Mouse (Mus musculus): ENCODE measurements around the gene Samd8. TPM values are rescaled to one million over a fixed set of nuclear protein-coding genes. Genes with fewer than 3 reads are reported as not detected.

The Samd8 gene
- total and polyA plus RNA-seq, 3 experiments = 5.4 to 9.5 (median 7.0) TPM

GRCm38 (mm10) chr14:21703255-21703654 is 47.1 kb upstream of the Samd8 start:
- DNase-seq (ENCODE audit: extremely low read depth) = no peak
- H3K27ac ChIP-seq (ENCODE audit: insufficient read depth, low read depth) = no peak overlapping the region
- in situ Hi-C loops (cut with MboI; ENCODE audit: low pct_ligation_motif_present, low pct_unique_long_range_greater_than_20kb, low sequenced_read_pairs) = no loop called here
- H3K4me1 ChIP-seq (ENCODE audit: control insufficient read depth in 1 of 2, insufficient read depth in 2 of 2) = peaks cover 2 to 9% of the 10 kb centered on the region in 2 experiments; a peak in 2 of 4 replicates
- H3K4me3 ChIP-seq (replicated peaks in 1 of 3; ENCODE audit: low read depth in 2 of 3, low read length in 2 of 3, poor library complexity in 1 of 3) = no peak overlapping the region
- no peaks in the 10 kb centered on the region for H3K9me3 ChIP-seq (replicated peaks; ENCODE audit: low read length)
- dilution Hi-C loops (cut with MboI; ENCODE audit: extremely low pct_ligation_motif_present, extremely low pct_unique_long_range_greater_than_20kb, low sequenced_read_pairs) = no loop called here
- TF ChIP-seq JUN (IDR thresholded peaks at IDR 0.05; ENCODE audit: insufficient read depth, low read depth, low read length) = no peak
- TF ChIP-seq TBP (conservative IDR thresholded peaks at IDR 0.05; ENCODE audit: low read depth, low read length) = no peak
- TF ChIP-seq JUND (conservative IDR thresholded peaks at IDR 0.05; ENCODE audit: low read depth, low read length) = no peak
- TF ChIP-seq SMC3 (IDR thresholded peaks at IDR 0.05; ENCODE audit: low read depth, low read length) = no peak
- no peak for TF ChIP-seq BHLHE40 (IDR thresholded peaks at IDR 0.05; ENCODE audit: low read depth, low read length)
- TF ChIP-seq PAX5 (IDR thresholded peaks at IDR 0.05; ENCODE audit: low read length) = no peak
- no peak for TF ChIP-seq POLR2AphosphoS2 (IDR thresholded peaks at IDR 0.05; ENCODE audit: low read depth, low read length)
- TF ChIP-seq ELF1 (IDR thresholded peaks at IDR 0.05; ENCODE audit: low read depth, low read length) = no peak
- no peak for TF ChIP-seq EP300 (IDR thresholded peaks at IDR 0.05; ENCODE audit: low read length)
- no peak for TF ChIP-seq TCF12 (IDR thresholded peaks at IDR 0.05; ENCODE audit: low read depth, low read length)
- TF ChIP-seq RCOR1 (conservative IDR thresholded peaks at IDR 0.05; ENCODE audit: low read depth, low read length) = no peak
- TF ChIP-seq USF2 (conservative IDR thresholded peaks at IDR 0.05; ENCODE audit: low read depth, low read length) = no peak
- TF ChIP-seq USF1 (IDR thresholded peaks at IDR 0.05; ENCODE audit: low read depth, low read length) = no peak
- H3K4me2 ChIP-seq (ENCODE audit: insufficient read depth, low read depth, poor library complexity, severe bottlenecking) = no peak overlapping the region
- no peak overlapping the region for H3K9ac ChIP-seq (ENCODE audit: insufficient read depth, low read depth)
- no peaks in the 10 kb centered on the region for H3K27me3 ChIP-seq (replicated peaks)
- H3K36me3 ChIP-seq (replicated peaks in 1 of 2; ENCODE audit: control insufficient read depth in 1 of 2, insufficient read depth in 1 of 2, low read length in 1 of 2) = no peaks in the 10 kb centered on the region
- H3K79me2 ChIP-seq (replicated peaks; ENCODE audit: control insufficient read depth, extremely low read depth, insufficient read depth, poor library complexity, severe bottlenecking) = no peaks in the 10 kb centered on the region

- no peak overlapping the region for H3K4me3 ChIP-seq (replicated peaks in 1 of 3; ENCODE audit: low read depth in 2 of 3, low read length in 2 of 3, poor library complexity in 1 of 3)
- peaks cover 2 to 9% of the 10 kb centered on the region in 2 experiments; a peak in 2 of 4 replicates for H3K4me1 ChIP-seq (ENCODE audit: control insufficient read depth in 1 of 2, insufficient read depth in 2 of 2)
- no peak overlapping the region for H3K27ac ChIP-seq (ENCODE audit: insufficient read depth, low read depth)
- DNase-seq (ENCODE audit: extremely low read depth) = no peak
- dilution Hi-C loops (cut with MboI; ENCODE audit: extremely low pct_ligation_motif_present, extremely low pct_unique_long_range_greater_than_20kb, low sequenced_read_pairs) (no loop called here), in situ Hi-C loops (cut with MboI; ENCODE audit: low pct_ligation_motif_present, low pct_unique_long_range_greater_than_20kb, low sequenced_read_pairs) (no loop called here)
- H3K4me2 ChIP-seq (ENCODE audit: insufficient read depth, low read depth, poor library complexity, severe bottlenecking) = no peak overlapping the region
- no peaks in the 10 kb centered on the region for H3K79me2 ChIP-seq (replicated peaks; ENCODE audit: control insufficient read depth, extremely low read depth, insufficient read depth, poor library complexity, severe bottlenecking)
- H3K9ac ChIP-seq (ENCODE audit: insufficient read depth, low read depth) = no peak overlapping the region
- TF ChIP-seq UBTF (IDR thresholded peaks at IDR 0.05; ENCODE audit: low read depth, low read length) (no peak), ZNF384 (IDR thresholded peaks at IDR 0.05; ENCODE audit: low read depth, low read length) (no peak), CHD2 (IDR thresholded peaks at IDR 0.05; ENCODE audit: low read length) (no peak), POLR2A (IDR thresholded peaks at IDR 0.05; ENCODE audit: low read depth, low read length) (no peak), MYC (IDR thresholded peaks at IDR 0.05; ENCODE audit: low read depth, low read length) (no peak), RAD21 (IDR thresholded peaks at IDR 0.05; ENCODE audit: low read depth, low read length) (no peak), MEF2A (IDR thresholded peaks at IDR 0.05; ENCODE audit: borderline replicate concordance, low read depth, low read length) (no peak), EP300 (IDR thresholded peaks at IDR 0.05; ENCODE audit: low read length) (no peak), SIN3A (IDR thresholded peaks at IDR 0.05; ENCODE audit: low read length) (no peak), JUND (conservative IDR thresholded peaks at IDR 0.05; ENCODE audit: low read depth, low read length) (no peak), ZKSCAN1 (IDR thresholded peaks at IDR 0.05; ENCODE audit: borderline replicate concordance, low read depth, low read length) (no peak), ZC3H11A (IDR thresholded peaks at IDR 0.05; ENCODE audit: low read depth, low read length) (no peak), MAZ (IDR thresholded peaks at IDR 0.05; ENCODE audit: low read depth, low read length) (no peak), E2F4 (IDR thresholded peaks at IDR 0.05; ENCODE audit: insufficient replicate concordance, low read depth, low read length) (no peak), TCF12 (IDR thresholded peaks at IDR 0.05; ENCODE audit: low read depth, low read length) (no peak), NRF1 (IDR thresholded peaks at IDR 0.05; ENCODE audit: low read depth, low read length) (no peak)
- H3K27me3 ChIP-seq (replicated peaks) = no peaks in the 10 kb centered on the region
- H3K36me3 ChIP-seq (replicated peaks in 1 of 2; ENCODE audit: control insufficient read depth in 1 of 2, insufficient read depth in 1 of 2, low read length in 1 of 2) = no peaks in the 10 kb centered on the region
- no peaks in the 10 kb centered on the region for H3K9me3 ChIP-seq (replicated peaks; ENCODE audit: low read length)
These were observed 44.9 kb upstream of the Samd8 start for GRCm38 (mm10) chr14:21705462-21705861.
